8 mouse cellular contexts compared by ENCODE assay signal in the genomic region with DNA sequence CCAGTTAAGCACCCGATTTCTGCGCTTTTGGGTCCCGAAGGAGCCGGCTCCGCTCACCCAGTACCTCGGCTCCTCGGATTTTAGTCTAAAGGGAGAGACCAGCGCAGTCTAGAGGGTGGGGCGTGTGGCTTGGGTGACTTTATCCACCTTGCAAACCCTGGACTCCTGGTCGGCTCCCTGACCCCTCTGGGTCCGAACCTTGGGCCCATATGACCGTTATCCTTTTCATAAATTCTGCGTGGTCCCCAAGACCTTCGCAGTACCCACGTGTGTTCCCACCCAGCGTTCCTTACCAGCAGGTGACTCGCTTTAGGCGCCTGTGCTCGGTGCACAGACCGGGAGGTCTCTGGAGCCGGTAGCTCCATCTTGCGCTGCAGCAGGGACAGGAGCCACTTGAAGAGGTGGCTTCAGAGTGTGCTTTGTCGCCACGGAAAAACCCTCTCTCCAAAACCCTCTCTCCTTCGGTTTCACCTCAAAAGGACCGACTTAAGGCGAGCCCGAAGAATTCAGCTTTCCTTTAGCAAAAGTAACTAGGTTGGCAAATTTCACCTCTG.
DNase-seq lines count a peak whose midpoint lies in the region; ATAC-seq and TF ChIP-seq lines count a peak whose summit lies in the region.

No protein-coding gene starts in this region.

- peak; percentile 55 for ATAC-seq in limb, embryonic 11.5 days (ENCODE audit: insufficient number of reproducible peaks, low FRiP score, low TSS enrichment, low read depth)
- ATAC-seq in neural tube, embryonic 12.5 days (ENCODE audit: low FRiP score, low read depth) = peak; percentile 81

- peak overlapping the region; percentile 52 for H3K9ac ChIP-seq in limb, embryonic 11.5 days (ENCODE audit: low read length)
- H3K9ac ChIP-seq in neural tube, embryonic 12.5 days = peak overlapping the region; percentile 48

- intact Hi-C loops in gastrocnemius, postnatal 36 days (cut with DNase I) = loop anchor here (5.0 kb wide), 1 partner anchor 863 kb away; no protein-coding TSS in a partner anchor

- peak; percentile 42 for DNase-seq in embryo, embryonic 10.5 days (ENCODE audit: low spot score)
- DNase-seq in embryo, embryonic 10 days (ENCODE audit: low spot score) = no peak
- DNase-seq in forebrain, embryonic 10.5 days (ENCODE audit: extremely low spot score, low spot score) = no peak
- peak; percentile 58 for DNase-seq in limb, embryonic 11.5 days (ENCODE audit: low spot score)
- no peak for DNase-seq in retina, embryonic 14.5 days (ENCODE audit: low spot score)
- DNase-seq in gastrocnemius, postnatal 36 days = no peak

- no peaks in the 10 kb centered on the region for H3K79me2 ChIP-seq in C2C12 (ENCODE audit: control insufficient read depth, insufficient read depth)

- H3K4me3 ChIP-seq in C2C12 (ENCODE audit: insufficient read depth, poor library complexity, severe bottlenecking) = no peak overlapping the region
- H3K4me3 ChIP-seq in forebrain, embryonic 10.5 days = peak overlapping the region; percentile 72
- H3K4me3 ChIP-seq in limb, embryonic 11.5 days (ENCODE audit: low read depth, low read length) = peak overlapping the region; percentile 55
- H3K4me3 ChIP-seq in neural tube, embryonic 12.5 days = peak overlapping the region; percentile 61

- no peaks in the 10 kb centered on the region for H3K79me3 ChIP-seq in C2C12 (ENCODE audit: low read depth)

- no peaks in the 10 kb centered on the region for H3K36me3 ChIP-seq in C2C12 (ENCODE audit: control insufficient read depth, insufficient read depth)
- no peaks in the 10 kb centered on the region for H3K36me3 ChIP-seq in forebrain, embryonic 10.5 days (replicated peaks)
- H3K36me3 ChIP-seq in limb, embryonic 11.5 days (ENCODE audit: control insufficient read depth, insufficient read depth, low read length) = no peaks in the 10 kb centered on the region
- H3K36me3 ChIP-seq in neural tube, embryonic 12.5 days = no peaks in the 10 kb centered on the region

- H3ac ChIP-seq in C2C12 (ENCODE audit: control insufficient read depth, insufficient read length, low read depth) = peak overlapping the region; percentile 6

- no peaks in the 10 kb centered on the region for H3K27me3 ChIP-seq in C2C12 (ENCODE audit: control insufficient read depth, insufficient read depth, insufficient read length)
- peaks cover 56% of the 10 kb centered on the region for H3K27me3 ChIP-seq in forebrain, embryonic 10.5 days (ENCODE audit: poor library complexity, severe bottlenecking)
- peaks cover 19% of the 10 kb centered on the region for H3K27me3 ChIP-seq in limb, embryonic 11.5 days (ENCODE audit: control insufficient read depth, insufficient read depth, low read length)
- H3K27me3 ChIP-seq in neural tube, embryonic 12.5 days (replicated peaks) = peaks cover 6% of the 10 kb centered on the region

- no peaks in the 10 kb centered on the region for H3K9me3 ChIP-seq in forebrain, embryonic 10.5 days
- no peaks in the 10 kb centered on the region for H3K9me3 ChIP-seq in limb, embryonic 11.5 days (ENCODE audit: control insufficient read depth, low read length)
- no peaks in the 10 kb centered on the region for H3K9me3 ChIP-seq in neural tube, embryonic 12.5 days

- no peak for TF ChIP-seq CTCF in C2C12 (IDR thresholded peaks at IDR 0.05; ENCODE audit: control insufficient read depth, insufficient read depth, insufficient read length)

- peak overlapping the region; percentile 92 for H3K4me2 ChIP-seq in limb, embryonic 11.5 days (ENCODE audit: low read depth, severe bottlenecking)
- H3K4me2 ChIP-seq in neural tube, embryonic 12.5 days (replicated peaks) = peak overlapping the region; percentile 93

- H3K27ac ChIP-seq in forebrain, embryonic 10.5 days = peak overlapping the region; percentile 81
- no peak overlapping the region for H3K27ac ChIP-seq in limb, embryonic 11.5 days (replicated peaks; ENCODE audit: low read depth, low read length)
- H3K27ac ChIP-seq in neural tube, embryonic 12.5 days = no peak overlapping the region

- WGBS in forebrain, embryonic 10.5 days = under 1% methylated on average over 28 of the region's 28 CpGs
- WGBS in limb, embryonic 11.5 days = under 1% methylated on average over 28 of the region's 28 CpGs
- WGBS in neural tube, embryonic 12.5 days = under 1% methylated on average over 28 of the region's 28 CpGs

- peaks cover 22% of the 10 kb centered on the region for H3K4me1 ChIP-seq in forebrain, embryonic 10.5 days
- peaks cover 3% of the 10 kb centered on the region; the same call in 1 of the 2 replicates for H3K4me1 ChIP-seq in limb, embryonic 11.5 days (ENCODE audit: control insufficient read depth, insufficient read depth, low read length)
- peaks cover 7% of the 10 kb centered on the region for H3K4me1 ChIP-seq in neural tube, embryonic 12.5 days

TF ChIP-seq in C2C12, 6 proteins besides CTCF, POLR2A, EP300 and RAD21:
- TF ChIP-seq MYOD1 (IDR thresholded peaks at IDR 0.05; ENCODE audit: control insufficient read depth, insufficient read length, low read depth) (no peak), CEBPB (IDR thresholded peaks at IDR 0.05; ENCODE audit: low read depth) (no peak), USF1 (IDR thresholded peaks at IDR 0.05; ENCODE audit: low read depth) (no peak), MAX (IDR thresholded peaks at IDR 0.05) (no peak), MYOG (IDR thresholded peaks at IDR 0.05; ENCODE audit: control insufficient read depth, extremely low read depth, insufficient read length) (no peak), FOSL1 (IDR thresholded peaks at IDR 0.05; ENCODE audit: insufficient read depth, low read length, poor library complexity, severe bottlenecking) (no peak)

Comparison
In these comparisons a context has a peak if more than half of its experiments do, and no peak if none do; other contexts are left out.
1. DNase-seq: peak in embryo, embryonic 10.5 days (single experiment) and limb, embryonic 11.5 days (single experiment); none in embryo, embryonic 10 days (single experiment), forebrain, embryonic 10.5 days (single experiment), retina, embryonic 14.5 days (single experiment) and gastrocnemius, postnatal 36 days (0 of 2).